Mouse (Mus musculus): Measurements from ENCODE around the gene Pdp2. TPM values are rescaled to one million over a fixed set of nuclear protein-coding genes. Genes with fewer than 3 reads are reported as not detected.
A peak's percentile ranks its signal among the peaks of the same experiment; 100 is the strongest.

Gene Pdp2
- 6.9 and 7.4 TPM in 2 replicates for polyA plus RNA-seq (2012; rRNA removed)

DNA sequence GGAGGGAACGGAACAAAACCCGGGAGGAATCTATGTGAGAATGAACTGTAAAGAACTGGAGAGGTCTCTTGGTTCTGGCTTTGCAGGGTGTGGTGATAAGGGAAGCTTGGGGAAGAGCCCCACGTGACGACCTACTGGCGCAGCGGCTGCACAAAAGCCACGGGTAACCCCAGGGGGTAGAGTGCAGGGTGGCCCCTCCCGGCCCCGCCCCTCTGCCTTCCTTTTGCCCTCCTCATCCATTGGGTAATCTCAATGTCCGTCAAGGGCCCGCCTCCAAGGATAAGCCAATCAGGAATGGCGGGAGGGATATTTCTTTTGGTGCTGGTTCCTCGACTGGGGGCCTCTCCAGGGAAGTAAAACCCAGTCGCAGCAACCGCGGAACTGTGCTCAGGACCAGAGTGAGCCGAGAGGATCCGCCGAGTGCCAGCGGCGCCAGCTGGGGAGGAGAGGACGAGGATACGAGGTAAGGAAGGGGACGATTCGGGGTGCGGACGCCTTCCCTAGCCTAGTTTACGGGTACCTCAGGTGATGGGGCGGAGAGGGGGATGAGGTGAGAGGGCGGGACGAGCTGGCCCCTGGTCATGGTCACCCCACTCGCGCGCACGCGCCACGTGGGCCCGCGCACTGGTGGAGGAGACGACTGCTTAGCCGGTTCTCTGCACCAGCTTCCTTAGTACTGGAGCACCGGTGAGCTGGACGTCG is at the start of gene Pdp2:
TSS of gene Pdp2 (plus strand) at position 319 of the 702 bp plus-strand sequence.
- WGBS, result under 1% methylated on average over 44 of the region's 44 CpGs
- Histone ChIP-seq H3K4me3 (replicated peaks; ENCODE audit: insufficient read depth, low read depth, low read length) (peak within 1 kb of the TSS; percentile 78), H3K27ac (ENCODE audit: insufficient read depth, low read length) (peak within 1 kb of the TSS; percentile 67), H3K4me1 (ENCODE audit: control insufficient read depth, insufficient read depth, low read length) (no peaks in the 10 kb centered on the region), H3K27me3 (ENCODE audit: control insufficient read depth, insufficient read depth, low read length) (no peaks in the 10 kb centered on the region)
- DNase-seq, result peak; percentile 94 to 95
- TF ChIP-seq POLR2A (IDR thresholded peaks at IDR 0.05; ENCODE audit: borderline replicate concordance, insufficient read depth, low read length) (peak; percentile 72), CTCF (IDR thresholded peaks at IDR 0.05; ENCODE audit: borderline replicate concordance, insufficient read depth, low read depth, low read length) (no peak)

DNA sequence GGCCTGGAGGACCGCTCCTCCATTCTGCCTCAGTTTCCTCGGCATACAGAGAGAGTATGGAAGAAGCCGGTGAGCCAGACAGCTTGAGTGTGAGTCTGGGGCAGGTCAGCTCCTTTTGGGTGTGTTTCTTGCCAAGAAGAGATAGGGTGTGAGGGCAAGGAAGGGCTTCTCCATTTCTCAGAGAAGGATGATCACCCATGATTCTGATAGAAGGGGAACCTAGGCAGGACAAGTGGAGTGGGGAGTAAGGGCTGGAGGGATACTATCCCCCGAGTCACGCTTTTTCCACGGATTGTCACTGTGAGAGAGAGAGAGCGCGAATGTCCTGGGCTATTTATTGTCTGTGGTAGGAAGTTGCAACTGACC is 49.8 kb upstream of the Pdp2 start:
- Histone ChIP-seq H3K27ac (ENCODE audit: insufficient read depth, low read length) (no peak overlapping the region), H3K4me3 (replicated peaks; ENCODE audit: insufficient read depth, low read depth, low read length) (peak overlapping the region; percentile 58), H3K4me1 (ENCODE audit: control insufficient read depth, insufficient read depth, low read length) (peaks cover 15% of the 10 kb centered on the region), H3K27me3 (ENCODE audit: control insufficient read depth, insufficient read depth, low read length) (no peaks in the 10 kb centered on the region)
- no peak for TF ChIP-seq CTCF (IDR thresholded peaks at IDR 0.05; ENCODE audit: borderline replicate concordance, insufficient read depth, low read depth, low read length)
- TF ChIP-seq POLR2A (IDR thresholded peaks at IDR 0.05; ENCODE audit: borderline replicate concordance, insufficient read depth, low read length), result no peak
- DNase-seq, result no peak
- WGBS, result 14% methylated on average over 8 of the region's 8 CpGs

DNA sequence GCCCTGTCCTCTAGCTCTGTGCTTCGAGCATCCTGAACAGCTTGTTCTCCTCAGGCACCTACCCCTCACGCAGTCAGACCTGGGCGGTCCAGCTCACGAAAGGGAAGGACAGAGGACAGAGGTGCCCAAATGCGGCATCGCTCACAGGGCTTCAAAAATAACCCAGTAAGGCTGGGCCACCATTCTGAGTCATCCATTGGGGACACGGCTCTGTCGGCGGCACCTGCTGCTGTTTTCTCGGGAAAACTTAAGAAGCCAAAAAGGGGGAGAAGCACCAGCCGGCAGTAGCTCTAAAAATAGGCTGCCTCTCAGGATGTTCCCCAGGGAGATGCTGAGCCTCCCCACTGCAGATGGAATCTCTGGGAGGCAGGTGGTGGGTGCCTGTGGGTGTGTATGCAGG is 49.1 kb upstream of the Pdp2 start:
- peak overlapping the region; percentile 35 for H3K27ac ChIP-seq (ENCODE audit: insufficient read depth, low read length)
- DNase-seq, result peak; percentile 64 to 69
- 0 out of 2 replicates have a peak, but pooled peaks have one; percentile 26 for TF ChIP-seq POLR2A (IDR thresholded peaks at IDR 0.05; ENCODE audit: borderline replicate concordance, insufficient read depth, low read length)
- TF ChIP-seq CTCF (IDR thresholded peaks at IDR 0.05; ENCODE audit: borderline replicate concordance, insufficient read depth, low read depth, low read length), result no peak
- no peaks in the 10 kb centered on the region for H3K27me3 ChIP-seq (ENCODE audit: control insufficient read depth, insufficient read depth, low read length)
- whole genome bisulfite sequencing, result 2% methylated on average over 11 of the region's 11 CpGs
- peaks cover 15% of the 10 kb centered on the region for H3K4me1 ChIP-seq (ENCODE audit: control insufficient read depth, insufficient read depth, low read length)
- peak overlapping the region; percentile 58 for H3K4me3 ChIP-seq (replicated peaks; ENCODE audit: insufficient read depth, low read depth, low read length)

DNA sequence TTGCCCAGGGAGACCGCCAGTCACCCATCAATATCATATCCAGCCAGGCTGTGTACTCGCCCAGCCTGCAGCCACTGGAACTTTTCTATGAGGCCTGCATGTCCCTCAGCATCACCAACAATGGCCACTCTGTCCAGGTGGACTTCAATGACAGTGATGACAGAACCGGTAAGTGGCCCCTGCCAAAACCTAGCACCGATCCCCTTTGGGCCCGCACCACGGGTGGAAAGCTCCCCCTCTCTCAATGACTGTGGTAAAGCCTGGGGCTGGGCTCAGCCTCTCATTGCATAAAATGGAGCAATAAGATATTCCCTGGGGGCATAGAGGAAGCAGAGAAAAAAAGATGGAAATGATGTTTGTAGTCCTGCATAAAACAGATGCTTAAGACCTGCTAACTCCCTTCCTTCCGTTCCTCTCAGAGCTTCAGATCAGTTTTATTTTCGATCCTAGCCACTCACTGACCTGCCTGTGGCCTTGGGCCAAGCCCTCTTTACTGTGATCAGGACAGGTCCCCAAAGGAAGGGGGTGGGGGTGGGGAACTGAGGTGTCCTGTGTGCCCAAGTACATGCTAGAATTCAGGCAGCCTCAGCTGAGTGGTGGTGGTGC is 47.7 kb upstream of the Pdp2 start:
- 91% methylated on average over 8 of the region's 8 CpGs for WGBS
- H3K27ac ChIP-seq (ENCODE audit: insufficient read depth, low read length), result no peak overlapping the region
- no peak for TF ChIP-seq CTCF (IDR thresholded peaks at IDR 0.05; ENCODE audit: borderline replicate concordance, insufficient read depth, low read depth, low read length)
- TF ChIP-seq POLR2A (IDR thresholded peaks at IDR 0.05; ENCODE audit: borderline replicate concordance, insufficient read depth, low read length), result no peak
- H3K4me3 ChIP-seq (replicated peaks; ENCODE audit: insufficient read depth, low read depth, low read length), result no peak overlapping the region
- H3K4me1 ChIP-seq (ENCODE audit: control insufficient read depth, insufficient read depth, low read length), result peaks cover 15% of the 10 kb centered on the region
- DNase-seq, result no peak
- no peaks in the 10 kb centered on the region for H3K27me3 ChIP-seq (ENCODE audit: control insufficient read depth, insufficient read depth, low read length)

DNA sequence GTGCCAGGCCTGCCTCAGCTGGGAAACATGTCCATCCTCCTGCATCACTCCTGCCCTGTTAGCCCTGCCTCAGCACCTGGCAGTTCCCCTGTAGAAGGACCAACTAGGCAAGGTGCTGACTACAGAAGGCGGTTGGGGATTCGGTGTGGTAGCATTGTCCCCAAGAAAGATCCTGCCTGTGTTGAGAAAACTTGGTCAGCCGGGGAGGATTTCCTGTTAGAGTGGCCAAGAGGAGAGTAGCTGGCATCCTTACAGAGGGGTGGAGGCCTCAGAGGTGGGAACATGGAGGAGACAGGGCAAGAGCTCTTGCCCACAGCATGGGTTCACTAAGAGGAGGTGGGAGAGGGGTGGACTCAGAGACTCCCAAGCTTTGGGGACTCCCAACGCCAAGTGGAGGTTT is 36.1 kb upstream of the Pdp2 start:
- 58% methylated on average over 4 of the region's 4 CpGs for WGBS
- DNase-seq, result no peak
- Histone ChIP-seq H3K27me3 (ENCODE audit: control insufficient read depth, insufficient read depth, low read length) (no peaks in the 10 kb centered on the region), H3K4me3 (replicated peaks; ENCODE audit: insufficient read depth, low read depth, low read length) (no peak overlapping the region), H3K4me1 (ENCODE audit: control insufficient read depth, insufficient read depth, low read length) (no peaks in the 10 kb centered on the region), H3K27ac (ENCODE audit: insufficient read depth, low read length) (no peak overlapping the region)
- no peak for TF ChIP-seq POLR2A (IDR thresholded peaks at IDR 0.05; ENCODE audit: borderline replicate concordance, insufficient read depth, low read length)
- TF ChIP-seq CTCF (IDR thresholded peaks at IDR 0.05; ENCODE audit: borderline replicate concordance, insufficient read depth, low read depth, low read length), result no peak

DNA sequence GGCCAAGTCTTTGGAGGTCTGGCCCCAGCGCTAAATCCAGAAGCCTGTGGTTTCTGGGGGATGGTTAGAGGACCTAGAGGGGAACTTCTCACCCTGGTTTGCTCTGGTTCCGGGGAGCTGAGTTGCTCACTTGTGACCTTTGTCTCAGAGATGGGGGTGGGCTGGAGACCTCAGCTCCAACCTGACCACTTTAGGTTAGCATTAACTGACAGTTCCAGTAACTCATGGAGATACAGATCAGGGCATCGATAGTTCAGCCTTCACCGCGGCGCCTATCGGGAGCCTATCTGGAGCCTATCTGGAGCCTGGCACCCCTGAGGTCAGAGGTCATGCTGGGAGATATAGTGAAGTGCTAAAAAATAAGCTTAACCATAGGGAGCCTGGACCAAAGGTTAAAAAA is 34.0 kb upstream of the Pdp2 start:
- 91% methylated on average over 7 of the region's 7 CpGs for WGBS
- DNase-seq, result no peak
- Histone ChIP-seq H3K27me3 (ENCODE audit: control insufficient read depth, insufficient read depth, low read length) (no peaks in the 10 kb centered on the region), H3K4me1 (ENCODE audit: control insufficient read depth, insufficient read depth, low read length) (no peaks in the 10 kb centered on the region), H3K4me3 (replicated peaks; ENCODE audit: insufficient read depth, low read depth, low read length) (no peak overlapping the region), H3K27ac (ENCODE audit: insufficient read depth, low read length) (no peak overlapping the region)
- no peak for TF ChIP-seq POLR2A (IDR thresholded peaks at IDR 0.05; ENCODE audit: borderline replicate concordance, insufficient read depth, low read length)
- TF ChIP-seq CTCF (IDR thresholded peaks at IDR 0.05; ENCODE audit: borderline replicate concordance, insufficient read depth, low read depth, low read length), result no peak

DNA sequence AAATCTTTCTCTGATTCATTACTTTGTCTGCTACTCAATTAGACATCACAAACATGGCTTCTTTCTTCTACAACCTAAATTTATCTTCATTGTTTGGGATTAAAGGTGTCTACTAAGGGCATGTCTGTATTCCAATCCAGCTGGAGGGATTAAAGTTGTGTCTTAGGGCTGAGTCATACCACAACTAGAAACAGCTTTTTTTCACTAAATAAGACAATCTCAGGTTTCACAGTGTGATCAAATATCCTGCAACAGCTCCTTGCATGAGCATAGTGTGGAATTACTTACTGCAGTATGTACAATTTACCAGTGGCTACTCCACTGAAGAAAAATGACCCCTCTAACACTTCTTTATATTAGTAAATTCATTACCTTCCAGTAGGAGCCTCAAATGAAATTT is 30.5 kb upstream of the Pdp2 start:
- no peaks in the 10 kb centered on the region for H3K27me3 ChIP-seq (ENCODE audit: control insufficient read depth, insufficient read depth, low read length)
- TF ChIP-seq POLR2A (IDR thresholded peaks at IDR 0.05; ENCODE audit: borderline replicate concordance, insufficient read depth, low read length), result no peak
- no peak for TF ChIP-seq CTCF (IDR thresholded peaks at IDR 0.05; ENCODE audit: borderline replicate concordance, insufficient read depth, low read depth, low read length)
- H3K4me1 ChIP-seq (ENCODE audit: control insufficient read depth, insufficient read depth, low read length), result no peaks in the 10 kb centered on the region
- no peak for DNase-seq
- H3K27ac ChIP-seq (ENCODE audit: insufficient read depth, low read length), result no peak overlapping the region
- H3K4me3 ChIP-seq (replicated peaks; ENCODE audit: insufficient read depth, low read depth, low read length), result no peak overlapping the region

Measured in cerebellum, adult 2 months (tissue).